Mouse (Mus musculus) MEL (cell line): ENCODE measurements around the gene Hnrnpl. TPM values are rescaled to one million over a fixed set of nuclear protein-coding genes. Genes with fewer than 3 reads are reported as not detected.

Experiments used
- DNase-seq: peaks from one replicate; pipeline ENCODE4 v3.0.0; 2011; ENCODE audit warnings: low read depth, low spot score
- H3K27ac ChIP-seq: 2 replicates; pipeline ENCODE4 v1.5.1; 2012; ENCODE audit warnings: low read depth, mild to moderate bottlenecking, control low read depth, low read length, moderate library complexity; ENCODE audit not compliant: control insufficient read depth
- H3K27me3 ChIP-seq, 2 experiments: fragments of 150-350 bp in 1 of 2; sonication (generic) in 1 of 2; 2 replicates each; pipeline ENCODE4 v1.6.1; 2012; ENCODE audit warnings: low read length in 2 of 2, mild to moderate bottlenecking in 2 of 2, improper control_type of control experiment in 1 of 2, moderate library complexity in 1 of 2; ENCODE audit not compliant: insufficient read depth in 2 of 2, control insufficient read depth in 1 of 2
- H3K36me3 ChIP-seq, 2 experiments: 2 replicates each; pipeline ENCODE4 v1.6.1; 2012 to 2014; ENCODE audit warnings: low read length in 2 of 2, improper control_type of control experiment in 1 of 2, inconsistent platforms in 1 of 2, mild to moderate bottlenecking in 1 of 2; ENCODE audit not compliant: insufficient read depth in 2 of 2, control insufficient read depth in 1 of 2
- H3K4me1 ChIP-seq, 2 experiments: fragments of 150-350 bp in 1 of 2; sonication (generic) in 1 of 2; 2 replicates each; pipeline ENCODE4 v1.6.1; 2012; ENCODE audit warnings: low read length in 2 of 2, improper control_type of control experiment in 1 of 2, mild to moderate bottlenecking in 1 of 2; ENCODE audit not compliant: insufficient read depth in 2 of 2, control insufficient read depth in 1 of 2
- H3K4me3 ChIP-seq, 2 experiments: fragments of 150-350 bp in 1 of 2; sonication (generic) in 1 of 2; 2 replicates each; pipeline ENCODE4 v1.5.1; 2012; ENCODE audit warnings: low read depth in 2 of 2, low read length in 2 of 2, mild to moderate bottlenecking in 2 of 2, moderate library complexity in 2 of 2, control low read depth in 1 of 2, improper control_type of control experiment in 1 of 2; ENCODE audit not compliant: control insufficient read depth in 1 of 2, insufficient read depth in 1 of 2
- H3K79me2 ChIP-seq: 2 replicates; pipeline ENCODE4 v1.6.1; 2012; ENCODE audit warnings: mild to moderate bottlenecking, low read length, moderate library complexity; ENCODE audit not compliant: control insufficient read depth, poor library complexity, insufficient read depth
- H3K9ac ChIP-seq: 2 replicates; pipeline ENCODE4 v1.6.1; 2012; ENCODE audit warnings: low read depth, mild to moderate bottlenecking, control low read depth, low read length, moderate library complexity; ENCODE audit not compliant: control insufficient read depth, poor library complexity, severe bottlenecking
- H3K9me3 ChIP-seq: fragments of 150-350 bp; sonication (generic); replicated peaks from 2 replicates; pipeline ENCODE4 v1.6.1; 2012; ENCODE audit warnings: mild to moderate bottlenecking, low read length, improper control_type of control experiment, moderate library complexity; ENCODE audit not compliant: insufficient read depth
- CHD1 ChIP-seq: IDR thresholded peaks from 2 replicates; pipeline ENCODE4 v1.6.1; 2012; ENCODE audit warnings: low read depth, mild to moderate bottlenecking, inconsistent platforms, low read length, improper control_type of control experiment
- CTCF ChIP-seq, 3 experiments: IDR thresholded peaks in 2 of 3; conservative IDR thresholded peaks in 1 of 3; 2 replicates each; pipeline ENCODE4 v1.5.1; 2011 to 2012; ENCODE audit warnings: low read length in 3 of 3, low read depth in 2 of 3, mild to moderate bottlenecking in 2 of 3, improper control_type of control experiment in 1 of 3, inconsistent platforms in 1 of 3, mixed read lengths in 1 of 3, moderate library complexity in 1 of 3; ENCODE audit not compliant: control insufficient read depth in 1 of 3, insufficient read depth in 1 of 3, poor library complexity in 1 of 3, severe bottlenecking in 1 of 3
- ELF1 ChIP-seq: IDR thresholded peaks from 2 replicates; pipeline ENCODE4 v1.6.1; 2014; ENCODE audit warnings: low read depth, mild to moderate bottlenecking, inconsistent platforms, low read length, improper control_type of control experiment, moderate library complexity
- EP300 ChIP-seq, 2 experiments: IDR thresholded peaks; 2 replicates each; pipeline ENCODE4 v1.6.1; 2011; ENCODE audit warnings: improper control_type of control experiment in 2 of 2, low read length in 2 of 2, low read depth in 1 of 2, mild to moderate bottlenecking in 1 of 2
- GATA1 ChIP-seq: IDR thresholded peaks from 2 replicates; pipeline ENCODE4 v1.6.1; 2011; ENCODE audit warnings: low read depth, low read length, improper control_type of control experiment
- KAT2A ChIP-seq: conservative IDR thresholded peaks from 2 replicates; pipeline ENCODE4 v1.6.1; 2012; ENCODE audit warnings: low read depth, low read length, improper control_type of control experiment, inconsistent platforms
- NRF1 ChIP-seq: IDR thresholded peaks from 2 replicates; pipeline ENCODE4 v1.6.1; 2014; ENCODE audit warnings: low read depth, mild to moderate bottlenecking, inconsistent platforms, low read length, improper control_type of control experiment, moderate library complexity; ENCODE audit not compliant: poor library complexity, insufficient read depth, severe bottlenecking
- POLR2AphosphoS2 ChIP-seq: IDR thresholded peaks from 2 replicates; pipeline ENCODE4 v1.6.1; 2011; ENCODE audit warnings: low read length, improper control_type of control experiment
- RCOR1 ChIP-seq: IDR thresholded peaks from 2 replicates; pipeline ENCODE4 v1.6.1; 2012; ENCODE audit warnings: low read depth, mild to moderate bottlenecking, inconsistent platforms, low read length, improper control_type of control experiment
- TAL1 ChIP-seq: IDR thresholded peaks from 2 replicates; pipeline ENCODE4 v1.6.1; 2012; ENCODE audit warnings: mild to moderate bottlenecking, inconsistent platforms, low read length, moderate library complexity, mixed read lengths
- TCF12 ChIP-seq: IDR thresholded peaks from 2 replicates; pipeline ENCODE4 v1.6.1; 2014; ENCODE audit warnings: low read depth, mild to moderate bottlenecking, inconsistent platforms, low read length, improper control_type of control experiment, moderate library complexity
- UBTF ChIP-seq: IDR thresholded peaks from 2 replicates; pipeline ENCODE4 v1.6.1; 2012; ENCODE audit warnings: low read depth, mild to moderate bottlenecking, inconsistent platforms, low read length, improper control_type of control experiment, moderate library complexity, borderline replicate concordance; ENCODE audit not compliant: insufficient read depth
- ZNF384 ChIP-seq: IDR thresholded peaks from 2 replicates; pipeline ENCODE4 v1.6.1; 2012; ENCODE audit warnings: low read depth, mild to moderate bottlenecking, inconsistent platforms, low read length, improper control_type of control experiment
- polyA plus RNA-seq, 2 experiments: library from polyadenylated mRNA; stranded (reverse) in 1 of 2; unstranded in 1 of 2; fragments of >175 nt in 1 of 2; fragments of >200 nt in 1 of 2; gene quantifications; 2 replicates each; pipeline versions ENCODE4 v1.2.1 to v1.2.4; 2012; ENCODE audit warnings: low replicate concordance in 2 of 2, low read depth in 1 of 2; ENCODE audit not compliant: insufficient read length in 2 of 2, insufficient read depth in 1 of 2, missing spikeins in 1 of 2
- total RNA-seq: library from RNA; depleted of rRNA; stranded (reverse); fragments of 300-350 nt; gene quantifications from 2 replicates; pipeline ENCODE4 v1.2.3, GENCODE M21; 2012

Gene Hnrnpl
- total and polyA plus RNA-seq, 3 experiments: 246 to 1,095 (median 684) TPM

DNA sequence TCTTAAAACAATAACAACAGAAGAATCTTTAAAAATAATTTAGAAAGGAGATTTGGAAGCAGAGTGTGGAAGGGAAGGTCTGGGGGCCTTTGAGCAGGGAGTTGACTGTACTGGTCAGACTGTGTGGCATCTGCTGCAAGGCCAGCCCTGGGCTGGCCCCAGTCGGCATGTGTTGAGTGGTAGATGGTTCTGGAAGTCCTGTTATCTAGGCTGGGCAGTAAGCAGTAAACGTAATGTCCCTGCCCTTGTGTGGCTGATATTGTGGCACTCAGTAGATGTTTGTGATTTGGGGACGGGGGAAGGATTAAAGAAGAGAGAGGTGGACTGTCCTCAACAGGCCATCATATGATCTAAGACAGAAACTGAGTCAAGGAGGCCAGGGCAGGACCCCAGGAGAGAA is 38.0 kb upstream of the Hnrnpl start:
- Histone ChIP-seq H3K4me3 (no peak overlapping the region), H3K27me3 (no peaks in the 10 kb centered on the region), H3K36me3 (peaks cover 1 to 32% of the 10 kb centered on the region in 2 experiments; a peak in 3 of 4 replicates), H3K4me1 (peaks cover 27 to 39% of the 10 kb centered on the region in 2 experiments), H3K9me3 (no peaks in the 10 kb centered on the region)
- no peak for DNase-seq
- no peak for TF ChIP-seq RCOR1
- peak; percentile 24; the same call in 1 of the 2 replicates for TF ChIP-seq TCF12
- TF ChIP-seq GATA1: 0 out of 2 replicates have a peak, but pooled peaks have one; percentile 11
- peak in 1 of 2 experiments; percentile 24; a peak in 1 of 4 replicates for TF ChIP-seq EP300 (IDR thresholded peaks at IDR 0.05; ENCODE audit: low read depth in 1 of 2, low read length in 2 of 2)
- TF ChIP-seq TAL1: peak; percentile 33; the same call in 1 of the 2 replicates
- no peak for TF ChIP-seq ELF1
- TF ChIP-seq NRF1: 0 out of 2 replicates have a peak, but pooled peaks have one; percentile 5
- TF ChIP-seq, all 39 proteins: peak for 5
- Histone ChIP-seq H3K9ac (peak overlapping the region; percentile 57), H3K27ac (peak overlapping the region; percentile 95), H3K79me2 (peaks cover 18% of the 10 kb centered on the region)

DNA sequence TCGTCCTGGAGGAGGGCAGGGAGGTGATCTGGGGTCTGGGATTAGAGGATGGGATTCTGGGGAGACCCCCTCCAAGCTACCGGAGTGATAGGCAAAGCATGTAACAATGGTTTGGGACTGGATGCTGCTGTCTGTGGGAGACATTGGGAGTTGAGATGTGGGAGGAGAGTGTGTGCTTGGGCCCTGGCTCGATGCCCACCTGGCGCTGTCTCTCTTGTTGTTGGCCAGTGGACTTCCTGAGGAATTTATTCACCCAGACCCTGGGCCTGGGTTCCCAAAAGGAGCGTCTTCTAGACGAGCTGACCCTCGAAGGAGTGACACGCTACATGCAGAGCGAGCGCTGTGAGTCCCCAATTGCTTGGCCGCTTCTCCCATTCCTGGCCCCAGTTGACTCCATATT is 36.5 kb upstream of the Hnrnpl start:
- Histone ChIP-seq H3K9me3 (no peaks in the 10 kb centered on the region), H3K9ac (no peak overlapping the region), H3K27me3 (no peaks in the 10 kb centered on the region), H3K36me3 (peaks cover 1 to 29% of the 10 kb centered on the region in 2 experiments; a peak in 3 of 4 replicates), H3K4me3 (no peak overlapping the region), H3K4me1 (peaks cover 27 to 35% of the 10 kb centered on the region in 2 experiments), H3K79me2 (peaks cover 9% of the 10 kb centered on the region), H3K27ac (no peak overlapping the region)
- TF ChIP-seq UBTF: no peak
- TF ChIP-seq KAT2A: no peak
- no peak for TF ChIP-seq ZNF384
- no peak for TF ChIP-seq CHD1
- no peak for TF ChIP-seq CTCF (IDR thresholded peaks at IDR 0.05 in 2 of 3, conservative IDR thresholded peaks at IDR 0.05 in 1 of 3; ENCODE audit: control insufficient read depth in 1 of 3, insufficient read depth in 1 of 3, low read depth in 2 of 3, low read length in 3 of 3, poor library complexity in 1 of 3, severe bottlenecking in 1 of 3)
- no peak for TF ChIP-seq ELF1
- no peak for DNase-seq

GRCm38 (mm10) chr7:28773163-28773562 is 35.2 kb upstream of the Hnrnpl start:
- H3K4me3 ChIP-seq: no peak overlapping the region
- peaks cover 1 to 20% of the 10 kb centered on the region in 2 experiments; a peak in 3 of 4 replicates for H3K36me3 ChIP-seq

More at GRCm38 (mm10) chr7:28773163-28773562, 35.2 kb upstream of the Hnrnpl start:
- H3K9me3 ChIP-seq: no peaks in the 10 kb centered on the region
- no peaks in the 10 kb centered on the region for H3K27me3 ChIP-seq
- H3K79me2 ChIP-seq: peaks cover 4% of the 10 kb centered on the region
- H3K27ac ChIP-seq: no peak overlapping the region
- peaks cover 21 to 24% of the 10 kb centered on the region in 2 experiments for H3K4me1 ChIP-seq
- DNase-seq: no peak
- TF ChIP-seq POLR2AphosphoS2 (no peak), UBTF (no peak)
- no peak overlapping the region for H3K9ac ChIP-seq
